Mouse (Mus musculus) heart, embryonic 14.5 days (tissue): ENCODE measurements around the gene Apex1. TPM values are rescaled to one million over a fixed set of nuclear protein-coding genes. Genes with fewer than 3 reads are reported as not detected.
"Not testable (repeated sequence)": the region's sequence is repeated elsewhere in the genome, so short reads cannot be mapped to it uniquely, and the experiment has no call there.

ENCODE experiments used
- ATAC-seq: fragments of 200-750 bp; cut with Nextera tagmentation; 2 replicates; pipeline ENCODE4 v1.8.0; 2017; ENCODE audit warnings: low read depth, moderate TSS enrichment; ENCODE audit not compliant: insufficient number of reproducible peaks, insufficient read depth, low FRiP score
- H3K27ac ChIP-seq, 2 experiments: fragments of 200-500 bp in 1 of 2; fragments of 300-500 bp in 1 of 2; sonication (generic) in 1 of 2; replicated peaks in 1 of 2; 2 replicates each; pipeline ENCODE4 v1.5.1; 2012 to 2014; ENCODE audit warnings: low read depth in 2 of 2, low read length in 2 of 2, control low read depth in 1 of 2, mild to moderate bottlenecking in 1 of 2, mixed read lengths in 1 of 2; ENCODE audit not compliant: control insufficient read depth in 1 of 2, insufficient read depth in 1 of 2
- H3K27me3 ChIP-seq: fragments of 300-500 bp; sonication (generic); 2 replicates; pipeline ENCODE4 v1.6.1; 2014; ENCODE audit warnings: mild to moderate bottlenecking, low read length, control low read depth; ENCODE audit not compliant: control insufficient read depth, insufficient read depth
- H3K36me3 ChIP-seq: fragments of 300-500 bp; sonication (generic); 2 replicates; pipeline ENCODE4 v1.6.1; 2014; ENCODE audit warnings: mild to moderate bottlenecking, control low read depth, low read length, mixed read lengths; ENCODE audit not compliant: control insufficient read depth, insufficient read depth
- H3K4me1 ChIP-seq, 2 experiments: fragments of 200-500 bp in 1 of 2; fragments of 300-500 bp in 1 of 2; sonication (generic) in 1 of 2; 2 replicates each; pipeline ENCODE4 v1.6.1; 2012 to 2014; ENCODE audit warnings: low read length in 2 of 2, control low read depth in 1 of 2, mixed read lengths in 1 of 2; ENCODE audit not compliant: control insufficient read depth in 2 of 2, insufficient read depth in 2 of 2
- H3K4me2 ChIP-seq: fragments of 300-500 bp; sonication (generic); 2 replicates; pipeline ENCODE4 v1.6.1; 2014; ENCODE audit warnings: mild to moderate bottlenecking, low read length
- H3K4me3 ChIP-seq, 2 experiments: fragments of 200-500 bp in 1 of 2; fragments of 300-500 bp in 1 of 2; sonication (generic) in 1 of 2; 2 replicates each; pipeline ENCODE4 v1.5.1; 2012 to 2014; ENCODE audit warnings: low read length in 2 of 2, mild to moderate bottlenecking in 2 of 2, control low read depth in 1 of 2, low read depth in 1 of 2, moderate library complexity in 1 of 2; ENCODE audit not compliant: control insufficient read depth in 1 of 2, insufficient read depth in 1 of 2
- H3K9ac ChIP-seq: fragments of 300-500 bp; sonication (generic); 2 replicates; pipeline ENCODE4 v1.6.1; 2014; ENCODE audit warnings: mild to moderate bottlenecking, low read length
- H3K9me3 ChIP-seq: fragments of 300-500 bp; sonication (generic); 2 replicates; pipeline ENCODE4 v1.6.1; 2016; ENCODE audit warnings: low read length, control low read depth; ENCODE audit not compliant: control insufficient read depth
- WGBS: fragments of 180-500 bp; shearing (Covaris S2); extraction: QIAGEN DNeasy Blood & Tissue Kit; methylation state at CpG from one replicate; pipeline ENCODE4 v1.1.7; 2014; 5-methylcytosine and 5-hydroxymethylcytosine counted together
- polyA plus RNA-seq: library from polyadenylated mRNA; unstranded; fragments of >200 nt; fragmentation: Nextera tagmentation; extraction: Ambion mirVana; gene quantifications from 2 replicates; pipeline ENCODE4 v1.2.1, GENCODE M21; 2014

The Apex1 gene
- polyA plus RNA-seq, 1 experiment from 2014 or later, result 132 TPM

- no peak for ATAC-seq
- H3K9ac ChIP-seq, result no peak overlapping the region
- H3K4me1 ChIP-seq, result peaks cover 9 to 11% of the 10 kb centered on the region in 2 experiments; a peak in 3 of 4 replicates
These were observed 32.0 kb upstream of the Apex1 start for GRCm38 (mm10) chr14:50892541-50893459.

GRCm38 (mm10) chr14:50895407-50895806, 29.4 kb upstream of the Apex1 start:
- peaks cover 11% of the 10 kb centered on the region for H3K27me3 ChIP-seq
- no peaks in the 10 kb centered on the region for H3K9me3 ChIP-seq
- H3K27ac ChIP-seq, result no peak overlapping the region
- no peak for ATAC-seq
- no peak overlapping the region for H3K4me3 ChIP-seq
- H3K36me3 ChIP-seq, result no peaks in the 10 kb centered on the region
- H3K9ac ChIP-seq, result no peak overlapping the region
- no peak overlapping the region for H3K4me2 ChIP-seq
- peaks cover 9 to 11% of the 10 kb centered on the region in 2 experiments; a peak in 3 of 4 replicates for H3K4me1 ChIP-seq

More at GRCm38 (mm10) chr14:50892541-50893459, 32.0 kb upstream of the Apex1 start:
- WGBS, result 75% methylated on average over 22 of the region's 22 CpGs
- no peak overlapping the region for H3K4me3 ChIP-seq
- H3K27me3 ChIP-seq, result peaks cover 11% of the 10 kb centered on the region
- no peak overlapping the region for H3K27ac ChIP-seq
- no peaks in the 10 kb centered on the region for H3K36me3 ChIP-seq
- H3K4me2 ChIP-seq, result no peak overlapping the region
- no peaks in the 10 kb centered on the region for H3K9me3 ChIP-seq

GRCm38 (mm10) chr14:50895985-50896746, 28.6 kb upstream of the Apex1 start:
- no peak; the same call in 1 of the 2 replicates for ATAC-seq
- Histone ChIP-seq H3K9ac (peak overlapping the region; percentile 58), H3K4me1 (peaks cover 9 to 11% of the 10 kb centered on the region in 2 experiments; a peak in 3 of 4 replicates), H3K36me3 (no peaks in the 10 kb centered on the region), H3K9me3 (no peaks in the 10 kb centered on the region), H3K4me3 (peak overlapping the region; percentile 44 to 45), H3K27ac (no peak overlapping the region), H3K27me3 (peaks cover 11% of the 10 kb centered on the region), H3K4me2 (peak overlapping the region; percentile 92)
- 14% methylated on average over 19 of the region's 19 CpGs for WGBS

- no peak for ATAC-seq
- Histone ChIP-seq H3K9ac (peak overlapping the region; percentile 58), H3K9me3 (no peaks in the 10 kb centered on the region), H3K4me1 (peaks cover 9 to 11% of the 10 kb centered on the region in 2 experiments; a peak in 3 of 4 replicates), H3K27ac (no peak overlapping the region), H3K36me3 (no peaks in the 10 kb centered on the region), H3K27me3 (peaks cover 11% of the 10 kb centered on the region), H3K4me2 (peak overlapping the region; percentile 92), H3K4me3 (peak overlapping the region; percentile 44 to 45)
- 18% methylated on average over 23 of the region's 23 CpGs for WGBS
These were observed 27.9 kb upstream of the Apex1 start for GRCm38 (mm10) chr14:50896747-50897373.

- no peaks in the 10 kb centered on the region for H3K36me3 ChIP-seq
- peak within 1 kb of the TSS; percentile 58 for H3K9ac ChIP-seq
- no peak within 1 kb of the TSS for H3K27ac ChIP-seq
- H3K9me3 ChIP-seq, result no peaks in the 10 kb centered on the region
- ATAC-seq, result no peak
- H3K27me3 ChIP-seq, result peaks cover 11% of the 10 kb centered on the region
- H3K4me3 ChIP-seq, result peak within 1 kb of the TSS; percentile 44 to 45
- 27% methylated on average over 7 of the region's 7 CpGs for WGBS
- peak within 1 kb of the TSS; percentile 92 for H3K4me2 ChIP-seq
- H3K4me1 ChIP-seq, result peaks cover 9 to 11% of the 10 kb centered on the region in 2 experiments; a peak in 3 of 4 replicates
These were observed 27.4 kb upstream of the Apex1 start, which contains the start of gene Klhl33 for GRCm38 (mm10) chr14:50897374-50897765. Klhl33 (minus strand) TSS chr14:50897507.

- not testable (repeated sequence) for H3K9me3 ChIP-seq, H3K27ac ChIP-seq, ATAC-seq, H3K4me3 ChIP-seq, H3K4me1 ChIP-seq, H3K9ac ChIP-seq, H3K4me2 ChIP-seq, H3K36me3 ChIP-seq
- H3K27me3 ChIP-seq, result peaks cover 11% of the 10 kb centered on the region
- WGBS, result 91% methylated on average over 2 of the region's 2 CpGs
These were observed 26.8 kb upstream of the Apex1 start for GRCm38 (mm10) chr14:50897992-50898391.
